ENCODE assay signal across 16 mouse cellular contexts in the genomic region with DNA sequence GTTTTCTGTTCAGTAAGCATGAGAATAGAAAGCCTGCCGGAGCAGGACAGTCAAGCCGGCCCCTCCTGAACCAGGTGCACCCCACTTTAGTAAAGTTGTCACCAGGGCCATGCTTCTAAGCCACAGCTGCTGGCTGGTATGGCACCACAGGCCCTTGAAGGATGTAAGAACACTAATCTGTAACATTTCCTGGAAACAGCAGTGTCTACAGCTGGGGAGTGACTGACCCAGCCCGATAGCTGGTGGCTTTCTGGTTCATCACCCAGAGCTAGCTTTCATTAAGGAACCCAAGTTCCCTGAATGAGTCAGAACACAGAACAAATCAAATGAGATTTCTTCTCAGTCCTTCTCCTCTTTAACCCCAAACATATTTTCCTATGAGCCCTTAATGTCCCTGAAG.
"Had no signal": no experiment of that assay in that cellular context is flagged by ENCODE, and none has a peak within 500 bp of the region (broad histone marks: within the 10 kb centered on the region; RNA-seq: fewer than 3 reads in every experiment).

No protein-coding gene starts in this region.

- H3K36me3 ChIP-seq: intestine, embryonic 15.5 days; kidney, embryonic 15.5 days; liver, embryonic 13.5 days; stomach, embryonic 15.5 days had no signal

- H3K4me3 ChIP-seq: intestine, embryonic 15.5 days; kidney, embryonic 15.5 days; left cerebral cortex, adult 2 months; liver, embryonic 13.5 days; stomach, embryonic 15.5 days had no signal

- H3K4me1 ChIP-seq: intestine, embryonic 15.5 days; liver, embryonic 13.5 days; stomach, embryonic 15.5 days had no signal

- DNase-seq: kidney, adult 11 months; kidney, adult 8-10 months; kidney, postnatal 10 days; kidney, postnatal 36 days; layer of hippocampus, postnatal 36 days; liver, embryonic 13.5 days; lung, embryonic 14.5 days; lung, postnatal 4 days; midbrain, embryonic 14.5 days; right cerebral cortex, adult 18-20 months; right cerebral cortex, postnatal 14 days; right cerebral cortex, postnatal 4 days had no signal

- H3K27me3 ChIP-seq: intestine, embryonic 15.5 days; stomach, embryonic 15.5 days had no signal

- H3K27ac ChIP-seq: intestine, embryonic 15.5 days; kidney, embryonic 15.5 days; left cerebral cortex, adult 2 months; liver, embryonic 13.5 days; stomach, embryonic 15.5 days had no signal
